Mouse (Mus musculus) cerebellum, adult 2 months (tissue): ENCODE results near the gene Mat2b. TPM values are rescaled to one million over a fixed set of nuclear protein-coding genes. Genes with fewer than 3 reads are reported as not detected.

Experiments used
- DNase-seq, 2 experiments: peaks; one replicate each; pipeline ENCODE4 v3.0.0; 2021
- H3K27ac ChIP-seq: fragments of 200-500 bp; 2 replicates; pipeline ENCODE4 v1.5.1; 2012; ENCODE audit warnings: low read length, control low read depth, inconsistent platforms; ENCODE audit not compliant: insufficient read depth
- H3K27me3 ChIP-seq: fragments of 200-500 bp; 2 replicates; pipeline ENCODE4 v1.6.1; 2012; ENCODE audit warnings: inconsistent platforms, mild to moderate bottlenecking, low read length, moderate library complexity; ENCODE audit not compliant: control insufficient read depth, insufficient read depth
- H3K4me1 ChIP-seq: fragments of 200-500 bp; 2 replicates; pipeline ENCODE4 v1.6.1; 2011; ENCODE audit warnings: low read length; ENCODE audit not compliant: control insufficient read depth, insufficient read depth
- H3K4me3 ChIP-seq: fragments of 200-500 bp; replicated peaks from 2 replicates; pipeline ENCODE3; 2011; ENCODE audit warnings: mild to moderate bottlenecking, low read depth, low read length, control low read depth; ENCODE audit not compliant: insufficient read depth
- CTCF ChIP-seq: fragments of 200-500 bp; IDR thresholded peaks from 2 replicates; pipeline ENCODE4 v1.5.1; 2011; ENCODE audit warnings: low read depth, mild to moderate bottlenecking, control low read depth, low read length, moderate library complexity, borderline replicate concordance; ENCODE audit not compliant: insufficient read depth
- POLR2A ChIP-seq: fragments of 200-500 bp; IDR thresholded peaks from 2 replicates; pipeline ENCODE4 v1.6.1; 2011; ENCODE audit warnings: low read length, control low read depth, borderline replicate concordance; ENCODE audit not compliant: insufficient read depth
- whole genome bisulfite sequencing: fragments of 180-500 bp; shearing (Covaris S2); methylation state at CpG from one replicate; pipeline ENCODE4 v1.1.7; 2018; 5-methylcytosine and 5-hydroxymethylcytosine counted together
- polyA plus RNA-seq: library from polyadenylated mRNA; depleted of rRNA; stranded (reverse); fragments of >200 nt; gene quantifications from 2 replicates; pipeline ENCODE4 v1.2.3, GENCODE M21; 2012

The Mat2b gene
- polyA plus RNA-seq, 1 experiment, result 109 TPM

DNA sequence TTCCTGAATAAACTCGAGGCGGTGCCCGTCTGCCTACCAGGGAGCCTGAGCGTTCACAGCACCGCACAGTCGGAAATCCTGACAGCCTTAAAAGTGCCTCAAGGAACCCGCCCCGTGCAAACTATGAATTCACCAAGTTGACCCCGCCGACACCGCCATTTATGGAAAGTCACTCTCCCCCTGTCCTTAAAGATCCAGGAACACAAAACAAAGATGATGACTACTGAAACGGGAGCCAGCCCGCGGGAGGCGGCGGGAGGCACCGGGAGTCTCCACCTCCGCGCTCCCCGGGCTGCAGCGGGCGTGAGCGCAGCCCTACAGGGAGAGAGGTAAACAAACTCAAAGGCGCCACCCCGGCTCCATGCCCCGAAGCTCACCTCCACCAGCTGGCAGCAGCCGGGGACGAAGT, 2.9 kb downstream of the Mat2b start:
- H3K4me3 ChIP-seq, result peak overlapping the region; percentile 88
- WGBS, result under 1% methylated on average over 28 of the region's 28 CpGs
- TF ChIP-seq CTCF, result no peak
- no peak for TF ChIP-seq POLR2A
- H3K4me1 ChIP-seq, result peaks cover 14% of the 10 kb centered on the region
- no peak for DNase-seq
- no peaks in the 10 kb centered on the region for H3K27me3 ChIP-seq
- peak overlapping the region; percentile 58 for H3K27ac ChIP-seq

DNA sequence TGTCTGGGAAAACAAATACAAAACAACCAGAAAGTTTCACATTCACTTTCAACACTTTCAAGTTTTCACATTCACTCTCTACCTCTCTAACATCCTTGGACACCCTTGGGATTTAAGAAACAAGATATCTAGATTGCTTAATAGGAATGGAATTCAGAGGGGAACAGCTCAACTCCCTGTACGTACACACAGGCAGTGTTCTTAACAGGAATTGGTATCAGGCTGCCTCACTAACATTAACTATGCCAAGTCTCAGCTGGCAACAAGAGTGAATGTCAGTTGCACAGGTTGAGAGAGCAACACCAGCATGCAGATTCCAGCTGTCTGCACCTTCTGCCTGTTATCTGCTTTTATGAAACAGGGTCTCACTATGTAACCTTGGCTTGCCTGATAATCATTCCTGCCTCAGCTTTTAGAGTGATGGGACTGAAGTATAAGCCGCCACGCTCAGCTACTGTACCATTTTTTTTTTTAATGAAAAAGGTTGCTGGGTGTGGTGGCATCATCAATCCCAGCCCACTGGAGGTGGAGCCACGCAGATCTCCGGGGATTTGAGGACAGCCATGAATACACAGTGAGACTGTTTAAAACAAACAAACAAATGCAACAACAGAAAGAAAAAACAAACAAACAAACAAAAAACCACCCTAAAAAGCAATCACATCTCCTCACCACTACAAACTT, 4.4 kb downstream of the Mat2b start:
- H3K4me1 ChIP-seq, result peaks cover 14% of the 10 kb centered on the region
- H3K27ac ChIP-seq, result no peak overlapping the region
- no peak for TF ChIP-seq POLR2A
- no peak for TF ChIP-seq CTCF
- H3K27me3 ChIP-seq, result no peaks in the 10 kb centered on the region
- H3K4me3 ChIP-seq, result peak overlapping the region; percentile 18
- peak in 1 of 2 experiments; percentile 17 for DNase-seq
- 26% methylated on average over 5 of the region's 5 CpGs for WGBS

DNA sequence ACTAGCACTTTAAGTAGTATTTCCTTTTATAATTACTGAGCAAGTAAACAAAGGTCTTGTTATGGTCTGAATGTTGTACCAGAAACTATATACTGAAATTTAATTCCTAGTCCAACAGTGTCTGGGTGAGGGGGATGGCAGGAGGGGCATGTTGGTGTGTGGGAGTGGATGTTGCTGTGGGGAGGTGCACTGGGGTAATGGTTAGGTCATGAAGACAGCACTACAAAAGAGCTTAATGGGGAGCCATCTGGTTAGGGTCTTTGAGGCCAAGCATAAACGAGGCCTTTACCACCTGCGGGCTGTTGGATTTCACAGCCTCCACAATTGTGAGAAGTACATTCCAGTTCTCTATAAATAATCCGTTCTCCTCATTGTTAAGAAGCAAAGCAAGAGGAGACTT, 11.7 kb downstream of the Mat2b start:
- Histone ChIP-seq H3K4me1 (peaks cover 4% of the 10 kb centered on the region), H3K27me3 (no peaks in the 10 kb centered on the region), H3K27ac (no peak overlapping the region), H3K4me3 (no peak overlapping the region)
- DNase-seq, result peak in 1 of 2 experiments; percentile 36
- 45% methylated on average over 3 of the region's 3 CpGs for WGBS
- TF ChIP-seq CTCF, result no peak
- TF ChIP-seq POLR2A, result no peak

DNA sequence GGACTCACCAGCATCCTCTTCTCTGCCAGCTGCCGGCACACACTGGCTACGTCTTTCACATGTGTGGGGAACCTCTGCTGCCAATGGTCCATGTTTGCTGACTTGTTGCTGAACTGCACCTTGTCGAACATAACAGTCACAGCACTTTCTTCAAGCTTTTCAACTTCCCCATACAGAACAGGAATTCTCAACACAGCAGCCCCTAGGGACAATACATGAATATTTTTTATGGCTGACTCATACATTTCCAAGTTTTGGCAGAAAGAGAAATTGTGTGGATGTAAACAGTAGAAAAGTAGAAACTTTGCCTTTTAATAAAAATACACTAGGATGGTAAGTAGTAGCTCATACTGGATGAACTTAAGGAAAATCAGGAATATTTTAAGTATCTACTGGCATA, 12.5 kb downstream of the Mat2b start:
- peaks cover 3% of the 10 kb centered on the region for H3K4me1 ChIP-seq
- H3K27ac ChIP-seq, result no peak overlapping the region
- no peak overlapping the region for H3K4me3 ChIP-seq
- TF ChIP-seq POLR2A (no peak), CTCF (no peak)
- H3K27me3 ChIP-seq, result no peaks in the 10 kb centered on the region
- no peak for DNase-seq
- WGBS, result 93% methylated on average over 3 of the region's 3 CpGs

DNA sequence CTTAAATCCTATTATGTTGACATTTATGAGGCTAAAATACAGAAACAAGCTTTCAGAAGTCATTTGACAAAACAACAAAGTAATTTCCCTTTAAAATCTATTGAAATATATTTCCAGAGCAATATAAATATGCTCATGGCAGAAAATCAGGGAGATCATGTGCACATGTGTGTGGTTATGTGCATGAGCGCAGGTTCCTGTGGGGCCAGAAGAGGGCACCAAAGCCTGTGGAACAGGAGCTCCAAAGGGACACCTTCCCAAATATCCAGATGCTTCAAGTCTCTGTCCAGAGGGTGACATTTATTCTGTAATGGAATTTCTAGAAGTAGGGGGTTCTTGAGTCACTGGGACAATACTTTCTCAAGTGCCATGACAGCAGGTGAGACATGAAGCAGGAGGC, 17.8 kb downstream of the Mat2b start:
- DNase-seq, result no peak
- WGBS, result 100% methylated on average over 1 of the region's 1 CpGs
- TF ChIP-seq POLR2A, result no peak
- TF ChIP-seq CTCF, result no peak
- Histone ChIP-seq H3K27ac (no peak overlapping the region), H3K4me3 (no peak overlapping the region), H3K4me1 (no peaks in the 10 kb centered on the region), H3K27me3 (no peaks in the 10 kb centered on the region)

DNA sequence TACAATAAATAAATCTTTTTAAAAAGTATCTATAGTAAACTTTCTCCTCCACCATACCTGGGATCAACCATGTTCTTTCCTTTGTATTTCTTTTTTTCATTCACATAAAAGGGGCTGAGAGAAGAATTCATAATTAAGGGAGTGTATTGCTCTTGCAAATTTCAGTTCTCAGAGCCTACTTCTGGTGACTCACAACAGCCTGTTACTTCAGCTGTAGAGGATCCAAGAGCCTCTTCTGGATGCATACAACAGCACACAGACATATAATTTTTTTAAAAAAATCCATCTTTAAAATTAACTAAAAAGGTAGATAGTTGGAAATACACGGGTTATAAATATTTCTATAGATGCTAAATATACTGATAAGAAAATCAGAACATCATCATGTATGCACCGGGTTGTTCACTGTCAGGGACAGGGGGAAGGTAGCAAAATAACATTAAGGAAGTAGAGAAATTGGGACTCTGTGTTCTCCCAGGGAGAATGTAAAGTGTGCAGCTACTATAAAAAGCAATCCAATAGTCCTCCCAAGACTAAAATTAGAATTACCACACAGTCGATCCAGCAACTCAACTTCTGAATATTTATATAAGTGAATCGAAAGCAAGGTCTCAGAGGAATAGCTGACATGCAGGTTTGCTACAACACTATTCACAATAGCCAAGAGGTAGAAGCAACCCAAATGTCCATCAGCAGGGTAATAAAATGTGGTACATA, 19.8 kb downstream of the Mat2b start:
- 82% methylated on average over 4 of the region's 4 CpGs for WGBS

DNA sequence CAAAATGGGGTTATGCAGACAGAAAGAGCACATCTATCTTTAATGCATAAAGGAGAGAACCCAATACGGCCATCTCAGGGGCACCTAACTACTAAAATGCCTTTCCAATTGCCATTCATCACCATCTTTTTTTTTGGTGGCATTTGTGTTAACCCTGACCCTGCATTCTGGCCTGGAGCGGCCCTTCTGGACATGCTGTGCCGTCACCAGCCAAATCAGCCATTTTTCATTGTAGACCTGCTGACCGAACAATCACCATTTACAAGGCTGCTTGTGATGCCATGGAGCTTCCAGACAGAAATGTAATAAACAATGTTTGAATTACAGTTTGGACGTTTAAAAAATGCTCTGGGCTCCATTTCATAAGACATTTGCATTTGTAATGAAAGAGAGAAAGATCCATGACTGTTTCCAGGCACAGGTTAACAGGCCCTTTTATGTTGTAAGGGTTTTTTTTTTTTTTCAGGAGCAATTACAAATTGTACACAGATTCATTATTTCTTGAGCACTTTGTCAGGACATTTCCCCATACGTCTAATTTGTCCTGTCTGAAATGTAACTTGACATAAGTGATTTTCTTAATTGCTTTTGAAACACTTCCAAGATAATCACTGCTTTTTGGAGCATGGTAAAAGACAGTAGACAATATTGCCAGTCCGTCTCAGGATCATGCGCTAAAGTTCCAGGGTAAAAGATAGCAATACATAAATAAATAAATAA, 45.1 kb downstream of the Mat2b start:
- Histone ChIP-seq H3K4me1 (no peaks in the 10 kb centered on the region), H3K4me3 (no peak overlapping the region), H3K27ac (no peak overlapping the region), H3K27me3 (no peaks in the 10 kb centered on the region)
- TF ChIP-seq CTCF (no peak), POLR2A (no peak)
- 73% methylated on average over 8 of the region's 8 CpGs for WGBS
- no peak for DNase-seq

More for the DNA sequence above, 19.8 kb downstream of the Mat2b start:
- no peak for TF ChIP-seq CTCF
- TF ChIP-seq POLR2A, result no peak
- Histone ChIP-seq H3K4me1 (no peaks in the 10 kb centered on the region), H3K27ac (no peak overlapping the region), H3K27me3 (no peaks in the 10 kb centered on the region), H3K4me3 (no peak overlapping the region)
- DNase-seq, result no peak
